Comparison of ENCODE assay signal across 8 mouse cellular contexts in the genomic region with DNA sequence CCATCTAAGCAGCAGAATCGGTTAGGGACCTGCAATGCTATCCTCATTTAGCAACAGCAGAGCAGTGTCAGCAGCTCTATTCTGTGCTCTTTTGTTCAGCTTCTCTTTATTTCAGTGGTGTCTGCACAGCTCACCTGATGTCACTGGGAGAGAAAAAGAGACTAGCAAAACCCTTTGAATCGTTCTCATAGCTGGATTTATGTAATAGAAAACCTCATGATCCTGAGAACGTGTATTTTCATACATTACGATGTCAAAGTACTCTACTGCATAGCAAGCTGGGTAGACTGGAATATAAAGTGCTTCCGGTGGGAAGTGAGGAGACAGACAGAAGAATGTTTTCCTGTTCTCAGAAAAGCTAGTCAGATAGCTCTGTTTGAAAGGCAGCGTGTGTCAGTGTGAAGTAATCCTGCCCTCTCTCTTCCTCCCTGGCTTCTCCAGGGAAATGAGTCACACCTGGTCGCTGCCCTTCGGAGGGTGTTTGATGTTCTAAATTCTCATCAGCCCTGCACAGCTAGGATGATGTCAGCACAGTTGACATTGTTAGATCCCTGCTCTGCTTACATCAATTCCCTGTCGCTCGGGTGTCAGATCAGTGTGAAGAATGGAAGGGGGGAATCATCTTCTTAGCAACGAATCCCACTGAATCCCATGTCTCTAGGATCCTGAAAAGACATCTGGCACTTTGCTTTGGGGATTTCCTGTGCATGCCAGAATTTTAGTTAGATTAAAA.
A peak's percentile ranks its signal among the peaks of the same experiment; 100 is the strongest.
DNase-seq lines count a peak whose midpoint lies in the region; ATAC-seq lines count a peak whose summit lies in the region.

No protein-coding gene starts in this region.

- ATAC-seq in neural tube, embryonic 13.5 days (ENCODE audit: low read depth) = no peak
- ATAC-seq in hindbrain, embryonic 16.5 days = peak; percentile 77
- no peak for ATAC-seq in neural tube, embryonic 14.5 days (ENCODE audit: low read depth)

- H3K4me1 ChIP-seq in neural tube, embryonic 13.5 days (replicated peaks) = peaks cover 10% of the 10 kb centered on the region; the same call in 1 of the 2 replicates
- peaks cover 4% of the 10 kb centered on the region; the same call in 1 of the 2 replicates for H3K4me1 ChIP-seq in hindbrain, embryonic 16.5 days (ENCODE audit: control insufficient read depth, insufficient read depth, low read depth, low read length)
- peaks cover 7% of the 10 kb centered on the region for H3K4me1 ChIP-seq in neural tube, embryonic 14.5 days (ENCODE audit: control insufficient read depth, insufficient read depth, low read length)

- no peaks in the 10 kb centered on the region for H3K9me3 ChIP-seq in neural tube, embryonic 13.5 days
- no peaks in the 10 kb centered on the region for H3K9me3 ChIP-seq in hindbrain, embryonic 16.5 days (ENCODE audit: control insufficient read depth, low read length)
- no peaks in the 10 kb centered on the region for H3K9me3 ChIP-seq in neural tube, embryonic 14.5 days (ENCODE audit: control insufficient read depth, low read length)

- DNase-seq in adrenal gland, adult (ENCODE audit: inconsistent age in 2 of 2, low spot score in 1 of 2) = peak; percentile 24 to 65
- no peak for DNase-seq in adrenal gland, postnatal 4 days (ENCODE audit: low spot score in 2 of 2)
- DNase-seq in neural tube, embryonic 10.5 days (ENCODE audit: extremely low spot score, low spot score) = no peak
- DNase-seq in urinary bladder, postnatal 4 days (ENCODE audit: low spot score in 2 of 2) = no peak
- no peak for DNase-seq in gastrocnemius, adult 18-20 months (ENCODE audit: low spot score)

- no peak overlapping the region for H3K9ac ChIP-seq in neural tube, embryonic 13.5 days
- H3K9ac ChIP-seq in hindbrain, embryonic 16.5 days (ENCODE audit: low read depth, low read length) = no peak overlapping the region; the same call in 1 of the 2 replicates
- H3K9ac ChIP-seq in neural tube, embryonic 14.5 days (replicated peaks; ENCODE audit: low read depth, low read length) = no peak overlapping the region

- H3K27ac ChIP-seq in neural tube, embryonic 13.5 days (replicated peaks) = peak overlapping the region; percentile 53
- peak overlapping the region; percentile 53 for H3K27ac ChIP-seq in hindbrain, embryonic 16.5 days (ENCODE audit: low read depth, low read length)
- peak overlapping the region; percentile 49 for H3K27ac ChIP-seq in neural tube, embryonic 14.5 days (ENCODE audit: low read depth, low read length)

- no peaks in the 10 kb centered on the region for H3K36me3 ChIP-seq in neural tube, embryonic 13.5 days
- H3K36me3 ChIP-seq in hindbrain, embryonic 16.5 days (ENCODE audit: control insufficient read depth, insufficient read depth, low read length) = no peaks in the 10 kb centered on the region
- no peaks in the 10 kb centered on the region for H3K36me3 ChIP-seq in neural tube, embryonic 14.5 days (ENCODE audit: control insufficient read depth, insufficient read depth, low read length)

- 0 out of 2 replicates have a peak overlapping the region, but pooled peaks have one; percentile 9 for H3K4me2 ChIP-seq in neural tube, embryonic 13.5 days
- H3K4me2 ChIP-seq in hindbrain, embryonic 16.5 days (ENCODE audit: low read length) = peak overlapping the region; percentile 18; the same call in 1 of the 2 replicates
- H3K4me2 ChIP-seq in neural tube, embryonic 14.5 days (ENCODE audit: low read depth, low read length) = no peak overlapping the region

- no peak overlapping the region for H3K4me3 ChIP-seq in neural tube, embryonic 13.5 days
- no peak overlapping the region for H3K4me3 ChIP-seq in hindbrain, embryonic 16.5 days (ENCODE audit: low read length)
- no peak overlapping the region for H3K4me3 ChIP-seq in neural tube, embryonic 14.5 days (ENCODE audit: low read depth, low read length)

- no peaks in the 10 kb centered on the region for H3K27me3 ChIP-seq in neural tube, embryonic 13.5 days
- no peaks in the 10 kb centered on the region for H3K27me3 ChIP-seq in hindbrain, embryonic 16.5 days (replicated peaks; ENCODE audit: control insufficient read depth, insufficient read depth, low read length)
- no peaks in the 10 kb centered on the region for H3K27me3 ChIP-seq in neural tube, embryonic 14.5 days (ENCODE audit: control insufficient read depth, insufficient read depth, low read length)

- WGBS in neural tube, embryonic 13.5 days = 54% methylated on average over 11 of the region's 11 CpGs
- WGBS in hindbrain, embryonic 16.5 days = 35% methylated on average over 11 of the region's 11 CpGs
- WGBS in neural tube, embryonic 14.5 days = 51% methylated on average over 11 of the region's 11 CpGs

Comparison
In these comparisons a context has a peak if more than half of its experiments do, and no peak if none do; other contexts are left out.
1. DNase-seq: peak in adrenal gland, adult (2 of 2); none in adrenal gland, postnatal 4 days (0 of 2), neural tube, embryonic 10.5 days (single experiment), urinary bladder, postnatal 4 days (0 of 2) and gastrocnemius, adult 18-20 months (single experiment).
2. Peak in every context shown above with its lines, with median percentiles within 50 percentile points of each other: H3K27ac ChIP-seq.